Mouse (Mus musculus) neural tube, embryonic 15.5 days (tissue): ENCODE measurements around the gene Cacna1a. TPM values are rescaled to one million over a fixed set of nuclear protein-coding genes. Genes with fewer than 3 reads are reported as not detected.

ENCODE experiments used
- ATAC-seq: fragments of 200-750 bp; cut with Nextera tagmentation; 2 replicates; pipeline ENCODE4 v1.8.0; 2017; ENCODE audit warnings: mild to moderate bottlenecking, moderate TSS enrichment, moderate library complexity; ENCODE audit not compliant: low FRiP score
- H3K27ac ChIP-seq: fragments of 300-500 bp; sonication (generic); replicated peaks from 2 replicates; pipeline ENCODE4 v1.5.1; 2015; ENCODE audit warnings: mild to moderate bottlenecking, inconsistent platforms
- H3K27me3 ChIP-seq: fragments of 300-500 bp; sonication (generic); replicated peaks from 2 replicates; pipeline ENCODE4 v1.6.1; 2015; ENCODE audit warnings: inconsistent platforms
- H3K36me3 ChIP-seq: fragments of 300-500 bp; sonication (generic); 2 replicates; pipeline ENCODE4 v1.6.1; 2015; ENCODE audit warnings: inconsistent platforms
- H3K4me1 ChIP-seq: fragments of 300-500 bp; sonication (generic); 2 replicates; pipeline ENCODE4 v1.6.1; 2015; ENCODE audit warnings: inconsistent platforms
- H3K4me2 ChIP-seq: fragments of 300-500 bp; sonication (generic); 2 replicates; pipeline ENCODE4 v1.6.1; 2015; ENCODE audit warnings: inconsistent platforms, mild to moderate bottlenecking, moderate library complexity
- H3K4me3 ChIP-seq: fragments of 300-500 bp; sonication (generic); replicated peaks from 2 replicates; pipeline ENCODE4 v1.5.1; 2015; ENCODE audit warnings: mild to moderate bottlenecking, inconsistent platforms
- H3K9ac ChIP-seq: fragments of 300-500 bp; sonication (generic); replicated peaks from 2 replicates; pipeline ENCODE4 v1.6.1; 2015; ENCODE audit warnings: mild to moderate bottlenecking, inconsistent platforms
- H3K9me3 ChIP-seq: fragments of 300-500 bp; sonication (generic); replicated peaks from 2 replicates; pipeline ENCODE4 v1.6.1; 2016; ENCODE audit warnings: inconsistent platforms
- WGBS: fragments of 180-500 bp; shearing (Covaris S2); methylation state at CpG from one replicate; pipeline ENCODE4 v1.1.7; 2015; ENCODE audit warnings: mixed read lengths; 5-methylcytosine and 5-hydroxymethylcytosine counted together
- polyA plus RNA-seq: library from polyadenylated mRNA; unstranded; fragments of >200 nt; fragmentation: Nextera tagmentation; extraction: Ambion mirVana; gene quantifications from 2 replicates; pipeline ENCODE4 v1.2.1, GENCODE M21; 2015

The Cacna1a gene
- polyA plus RNA-seq, 1 experiment from 2014 or later: 23.6 TPM

- peak; percentile 44 for ATAC-seq
- peak overlapping the region; percentile 89 for H3K27ac ChIP-seq
- H3K9ac ChIP-seq: peak overlapping the region; percentile 83
- H3K4me3 ChIP-seq: peak overlapping the region; percentile 84
- peak overlapping the region; percentile 72 for H3K4me2 ChIP-seq
- under 1% methylated on average over 52 of the region's 64 CpGs for WGBS
- H3K4me1 ChIP-seq: peaks cover 36% of the 10 kb centered on the region
- 0 out of 2 replicates have a peak, but pooled peaks cover 7% of the 10 kb centered on the region for H3K36me3 ChIP-seq
- no peaks in the 10 kb centered on the region for H3K9me3 ChIP-seq
- H3K27me3 ChIP-seq: no peaks in the 10 kb centered on the region
Observed at GRCm38 (mm10) chr8:84415378-84415898, 27.2 kb downstream of the Cacna1a start.

DNA sequence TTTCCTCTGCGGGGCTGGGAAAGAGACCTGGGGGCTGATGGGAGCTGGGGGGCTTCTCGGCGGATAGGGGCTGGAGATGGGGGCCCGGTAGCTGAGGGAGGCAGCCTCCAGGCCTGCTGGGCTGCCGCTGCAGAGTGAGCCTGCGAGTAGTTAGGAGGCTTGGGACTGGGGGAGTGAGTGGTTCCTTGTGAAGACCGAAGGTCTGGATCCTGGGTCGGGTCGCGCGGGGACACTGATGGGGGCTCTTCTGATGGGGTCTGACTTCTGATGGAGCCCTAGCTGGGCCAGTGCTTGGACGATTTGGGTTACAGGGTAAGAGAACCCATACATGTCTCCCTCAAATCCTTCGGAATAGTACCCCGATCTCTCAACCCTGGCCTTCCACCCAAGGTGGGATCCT, 27.8 kb downstream of the Cacna1a start:
- WGBS: 12% methylated on average over 14 of the region's 14 CpGs
- peak overlapping the region; percentile 72 for H3K4me2 ChIP-seq
- H3K27me3 ChIP-seq: no peaks in the 10 kb centered on the region
- peaks cover 40% of the 10 kb centered on the region for H3K4me1 ChIP-seq
- H3K9me3 ChIP-seq: no peaks in the 10 kb centered on the region
- peak overlapping the region; percentile 84 for H3K4me3 ChIP-seq
- peak overlapping the region; percentile 89 for H3K27ac ChIP-seq
- H3K9ac ChIP-seq: peak overlapping the region; percentile 83
- 0 out of 2 replicates have a peak, but pooled peaks cover 10% of the 10 kb centered on the region for H3K36me3 ChIP-seq
- peak; percentile 12; the same call in 1 of the 2 replicates for ATAC-seq

GRCm38 (mm10) chr8:84416915-84417314, 28.7 kb downstream of the Cacna1a start:
- Histone ChIP-seq H3K27me3 (no peaks in the 10 kb centered on the region), H3K9me3 (no peaks in the 10 kb centered on the region), H3K36me3 (0 out of 2 replicates have a peak, but pooled peaks cover 10% of the 10 kb centered on the region), H3K4me1 (peaks cover 42% of the 10 kb centered on the region), H3K4me2 (peak overlapping the region; percentile 72), H3K27ac (peak overlapping the region; percentile 89; the same call in 1 of the 2 replicates), H3K4me3 (peak overlapping the region; percentile 84), H3K9ac (peak overlapping the region; percentile 83)
- 48% methylated on average over 6 of the region's 6 CpGs for WGBS
- no peak for ATAC-seq

GRCm38 (mm10) chr8:84417840-84418239, 29.6 kb downstream of the Cacna1a start:
- peak overlapping the region; percentile 72 for H3K4me2 ChIP-seq
- H3K4me1 ChIP-seq: peaks cover 42% of the 10 kb centered on the region
- H3K9me3 ChIP-seq: no peaks in the 10 kb centered on the region
- ATAC-seq: no peak
- 0 out of 2 replicates have a peak, but pooled peaks cover 10% of the 10 kb centered on the region for H3K36me3 ChIP-seq
- peak overlapping the region; percentile 84; the same call in 1 of the 2 replicates for H3K4me3 ChIP-seq
- WGBS: 44% methylated on average over 5 of the region's 5 CpGs
- peak overlapping the region; percentile 83 for H3K9ac ChIP-seq
- no peak overlapping the region for H3K27ac ChIP-seq
- H3K27me3 ChIP-seq: no peaks in the 10 kb centered on the region

DNA sequence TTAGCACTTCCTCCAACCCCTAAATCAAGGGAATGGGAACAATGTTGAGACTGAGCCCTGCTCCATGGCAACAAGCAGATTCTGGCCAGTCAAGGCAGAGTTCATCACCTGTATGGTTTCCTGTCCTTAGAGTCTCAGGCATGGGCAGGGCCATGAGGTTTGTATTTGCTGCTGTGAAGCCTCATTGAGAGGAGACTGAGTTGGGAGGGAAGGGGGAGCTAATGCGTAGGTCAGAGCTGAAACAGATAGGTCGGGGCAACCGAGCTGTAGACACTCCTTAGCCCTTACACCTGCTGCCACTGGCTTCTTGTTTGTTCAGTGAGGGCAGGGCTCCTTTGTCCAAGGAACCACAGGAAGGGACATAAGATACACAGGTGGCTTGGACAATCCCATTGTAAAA, 36.2 kb downstream of the Cacna1a start:
- Histone ChIP-seq H3K4me3 (no peak overlapping the region), H3K27ac (no peak overlapping the region), H3K9ac (no peak overlapping the region), H3K4me1 (peaks cover 5% of the 10 kb centered on the region; the same call in 1 of the 2 replicates), H3K9me3 (no peaks in the 10 kb centered on the region), H3K4me2 (no peak overlapping the region), H3K36me3 (peaks cover 19% of the 10 kb centered on the region), H3K27me3 (no peaks in the 10 kb centered on the region)
- 83% methylated on average over 3 of the region's 3 CpGs for WGBS
- no peak for ATAC-seq

GRCm38 (mm10) chr8:84426087-84426486, 37.8 kb downstream of the Cacna1a start:
- no peaks in the 10 kb centered on the region for H3K9me3 ChIP-seq
- no peak for ATAC-seq
- WGBS: 79% methylated on average over 7 of the region's 7 CpGs

GRCm38 (mm10) chr8:84426582-84426981, 38.3 kb downstream of the Cacna1a start:
- Histone ChIP-seq H3K36me3 (peaks cover 13% of the 10 kb centered on the region), H3K9me3 (no peaks in the 10 kb centered on the region), H3K4me3 (no peak overlapping the region), H3K9ac (no peak overlapping the region), H3K4me1 (0 out of 2 replicates have a peak, but pooled peaks cover 4% of the 10 kb centered on the region), H3K27ac (no peak overlapping the region), H3K4me2 (no peak overlapping the region), H3K27me3 (no peaks in the 10 kb centered on the region)
- 87% methylated on average over 8 of the region's 8 CpGs for WGBS
- no peak for ATAC-seq

More at GRCm38 (mm10) chr8:84426087-84426486, 37.8 kb downstream of the Cacna1a start:
- Histone ChIP-seq H3K9ac (no peak overlapping the region), H3K4me3 (no peak overlapping the region), H3K4me2 (no peak overlapping the region), H3K36me3 (peaks cover 13% of the 10 kb centered on the region), H3K27ac (no peak overlapping the region), H3K27me3 (no peaks in the 10 kb centered on the region), H3K4me1 (peaks cover 5% of the 10 kb centered on the region; the same call in 1 of the 2 replicates)

- Histone ChIP-seq H3K4me2 (no peak overlapping the region), H3K36me3 (peaks cover 13% of the 10 kb centered on the region), H3K9ac (no peak overlapping the region), H3K4me1 (0 out of 2 replicates have a peak, but pooled peaks cover 4% of the 10 kb centered on the region), H3K27me3 (no peaks in the 10 kb centered on the region), H3K27ac (no peak overlapping the region), H3K9me3 (no peaks in the 10 kb centered on the region), H3K4me3 (no peak overlapping the region)
- ATAC-seq: no peak
- WGBS: 85% methylated on average over 5 of the region's 5 CpGs
Observed at GRCm38 (mm10) chr8:84428034-84428433, 39.8 kb downstream of the Cacna1a start.

GRCm38 (mm10) chr8:84429014-84429413, 40.8 kb downstream of the Cacna1a start:
- no peak for ATAC-seq

DNA sequence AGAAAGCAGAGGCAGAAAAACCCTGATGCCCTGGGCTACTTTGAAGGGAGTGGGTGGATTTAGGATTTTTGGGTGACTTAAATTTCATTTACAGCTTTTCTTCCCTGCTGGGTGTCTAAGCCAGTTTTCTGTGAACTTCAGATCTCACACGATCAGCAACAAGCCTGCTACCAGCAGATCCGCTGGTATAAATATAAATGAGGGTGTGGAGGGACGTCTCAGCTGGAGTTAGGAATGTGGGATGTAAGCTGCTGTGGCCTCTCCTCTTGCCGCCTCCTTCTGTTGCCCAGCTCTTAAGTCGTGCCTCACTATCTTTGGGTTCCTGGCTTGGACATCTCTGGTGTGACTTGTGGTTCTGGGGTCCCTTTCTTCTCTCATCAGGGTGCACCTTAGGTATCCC, 41.3 kb downstream of the Cacna1a start:
- Histone ChIP-seq H3K4me2 (no peak overlapping the region), H3K9me3 (no peaks in the 10 kb centered on the region), H3K27ac (no peak overlapping the region), H3K9ac (no peak overlapping the region), H3K4me3 (no peak overlapping the region), H3K36me3 (peaks cover 17% of the 10 kb centered on the region), H3K27me3 (no peaks in the 10 kb centered on the region), H3K4me1 (0 out of 2 replicates have a peak, but pooled peaks cover 4% of the 10 kb centered on the region)
- WGBS: 34% methylated on average over 5 of the region's 5 CpGs
- no peak for ATAC-seq

More at GRCm38 (mm10) chr8:84429014-84429413, 40.8 kb downstream of the Cacna1a start:
- Histone ChIP-seq H3K36me3 (peaks cover 17% of the 10 kb centered on the region), H3K27ac (no peak overlapping the region), H3K4me1 (0 out of 2 replicates have a peak, but pooled peaks cover 4% of the 10 kb centered on the region), H3K4me3 (no peak overlapping the region), H3K27me3 (no peaks in the 10 kb centered on the region), H3K9ac (no peak overlapping the region), H3K9me3 (no peaks in the 10 kb centered on the region), H3K4me2 (no peak overlapping the region)
- 21% methylated on average over 4 of the region's 4 CpGs for WGBS

DNA sequence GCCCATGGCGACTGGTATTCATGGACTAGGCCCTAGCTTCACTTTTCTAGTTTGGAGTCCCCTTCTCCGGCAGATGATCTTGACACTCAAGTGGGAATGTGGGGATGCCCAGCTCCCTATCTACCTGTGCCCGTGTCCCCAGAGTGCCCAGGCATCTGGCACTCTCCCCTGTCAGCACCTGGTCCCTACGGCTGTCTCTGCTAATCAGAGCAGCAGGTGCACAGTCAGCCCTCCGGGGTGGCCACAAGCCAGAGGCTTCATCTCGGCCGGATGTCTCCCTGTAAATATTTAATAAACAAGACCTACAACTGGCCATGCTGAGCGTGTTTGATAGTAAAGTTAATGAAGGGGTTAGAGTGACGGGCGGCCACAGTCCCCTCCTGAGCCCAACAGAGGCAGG, 47.1 kb downstream of the Cacna1a start:
- H3K27me3 ChIP-seq: no peaks in the 10 kb centered on the region
- H3K9ac ChIP-seq: no peak overlapping the region
- no peaks in the 10 kb centered on the region for H3K9me3 ChIP-seq
- no peak overlapping the region for H3K27ac ChIP-seq
- peaks cover 15% of the 10 kb centered on the region; the same call in 1 of the 2 replicates for H3K36me3 ChIP-seq
- no peak for ATAC-seq
- 64% methylated on average over 10 of the region's 10 CpGs for WGBS
- H3K4me1 ChIP-seq: peaks cover 9% of the 10 kb centered on the region; the same call in 1 of the 2 replicates
- no peak overlapping the region for H3K4me2 ChIP-seq
- H3K4me3 ChIP-seq: no peak overlapping the region

DNA sequence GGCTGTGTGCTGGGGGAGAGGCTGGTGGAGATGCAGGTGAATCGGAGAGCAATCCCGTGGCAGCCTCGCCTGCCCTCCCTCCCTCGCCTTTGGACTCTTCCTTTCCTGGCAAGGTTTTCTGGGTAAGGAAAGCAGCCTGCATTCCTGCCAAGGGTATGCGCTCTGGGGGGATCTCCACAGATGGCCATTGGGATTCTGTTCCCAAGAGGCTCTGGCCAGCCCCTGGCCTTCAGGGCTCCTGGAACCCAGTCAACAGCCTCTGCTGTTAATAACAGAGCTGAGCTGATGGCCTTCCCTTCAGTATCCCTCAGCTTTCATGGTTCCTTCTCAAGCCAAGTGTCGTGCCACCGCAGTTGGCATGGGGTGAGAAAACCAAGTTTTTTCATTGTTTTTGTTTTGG, 51.6 kb downstream of the Cacna1a start:
- H3K4me1 ChIP-seq: peaks cover 14% of the 10 kb centered on the region
- H3K4me2 ChIP-seq: no peak overlapping the region
- H3K27me3 ChIP-seq: no peaks in the 10 kb centered on the region
- 81% methylated on average over 7 of the region's 7 CpGs for WGBS
- peaks cover 18% of the 10 kb centered on the region for H3K36me3 ChIP-seq
- 0 out of 2 replicates have a peak overlapping the region, but pooled peaks have one; percentile 13 for H3K27ac ChIP-seq
- ATAC-seq: no peak
- no peak overlapping the region for H3K9ac ChIP-seq
- no peaks in the 10 kb centered on the region for H3K9me3 ChIP-seq
- H3K4me3 ChIP-seq: no peak overlapping the region
